ENCODE assay signal across 8 mouse cellular contexts in genomic region chr2:181521491-181521890, GRCm38 (mm10). TPM values are rescaled to one million over a fixed set of nuclear protein-coding genes. Genes with fewer than 3 reads are reported as not detected.
DNase-seq lines count a peak whose midpoint lies in the region; ATAC-seq and TF ChIP-seq lines count a peak whose summit lies in the region.

No protein-coding gene starts in this region.

- peaks cover 67% of the 10 kb centered on the region for H3K79me2 ChIP-seq in C2C12 (ENCODE audit: control insufficient read depth, insufficient read depth)

- WGBS in forebrain, postnatal 0 days: 59% methylated on average over 10 of the region's 10 CpGs
- WGBS in liver, embryonic 16.5 days (ENCODE audit: insufficient replicate concordance): 32% methylated on average over 10 of the region's 10 CpGs

- TF ChIP-seq CTCF in gastrocnemius, adult 2 months (IDR thresholded peaks at IDR 0.05): no peak
- no peak for TF ChIP-seq CTCF in C2C12 (IDR thresholded peaks at IDR 0.05; ENCODE audit: control insufficient read depth, insufficient read depth, insufficient read length)
- no peak for TF ChIP-seq CTCF in forebrain, postnatal 0 days (IDR thresholded peaks at IDR 0.05; ENCODE audit: low read depth)

- peak overlapping the region; percentile 100 for H3K4me3 ChIP-seq in gastrocnemius, adult 2 months
- peak overlapping the region; percentile 81 for H3K4me3 ChIP-seq in C2C12 (ENCODE audit: insufficient read depth, poor library complexity, severe bottlenecking)
- H3K4me3 ChIP-seq in forebrain, postnatal 0 days (ENCODE audit: low read depth, low read length): peak overlapping the region; percentile 95
- peak overlapping the region; percentile 95 for H3K4me3 ChIP-seq in liver, embryonic 16.5 days (ENCODE audit: low read depth, low read length)

- peak overlapping the region; percentile 95 for H3K9ac ChIP-seq in forebrain, postnatal 0 days
- H3K9ac ChIP-seq in liver, embryonic 16.5 days (ENCODE audit: low read depth, low read length): peak overlapping the region; percentile 96

- intact Hi-C loops in gastrocnemius, adult 2 months (cut with DNase I): no loop called here

- 0 out of 2 replicates have a peak, but pooled peaks cover 22% of the 10 kb centered on the region for H3K4me1 ChIP-seq in forebrain, postnatal 0 days (ENCODE audit: insufficient read depth)
- H3K4me1 ChIP-seq in liver, embryonic 16.5 days (ENCODE audit: control insufficient read depth, low read depth, low read length): peaks cover 31% of the 10 kb centered on the region

- peaks cover 41% of the 10 kb centered on the region for H3K36me3 ChIP-seq in C2C12 (ENCODE audit: control insufficient read depth, insufficient read depth)
- peaks cover 4% of the 10 kb centered on the region for H3K36me3 ChIP-seq in forebrain, postnatal 0 days (ENCODE audit: insufficient read depth)
- peaks cover 10% of the 10 kb centered on the region for H3K36me3 ChIP-seq in liver, embryonic 16.5 days (ENCODE audit: control insufficient read depth, insufficient read depth)

- H3K27ac ChIP-seq in gastrocnemius, adult 2 months: peak overlapping the region; percentile 99
- no peak overlapping the region for H3K27ac ChIP-seq in forebrain, postnatal 0 days (ENCODE audit: low read depth, low read length)
- no peak overlapping the region for H3K27ac ChIP-seq in liver, embryonic 16.5 days (ENCODE audit: low read length)

- no peak for DNase-seq in gastrocnemius, adult 2 months
- no peak for DNase-seq in gastrocnemius, postnatal 4 days (ENCODE audit: low spot score in 2 of 2)
- no peak for DNase-seq in forebrain, postnatal 0 days
- no peak for DNase-seq in cerebellum, adult 18-20 months
- no peak for DNase-seq in gastrocnemius, adult 8-10 months (ENCODE audit: low spot score in 2 of 2)
- no peak for DNase-seq in cerebellum, postnatal 14 days

- H3ac ChIP-seq in C2C12 (ENCODE audit: control insufficient read depth, insufficient read length, low read depth): peak overlapping the region; percentile 16

- ATAC-seq in forebrain, postnatal 0 days: no peak
- ATAC-seq in liver, embryonic 16.5 days (ENCODE audit: low read depth): no peak

- H3K4me2 ChIP-seq in forebrain, postnatal 0 days (ENCODE audit: low read depth): peak overlapping the region; percentile 58
- H3K4me2 ChIP-seq in liver, embryonic 16.5 days (ENCODE audit: low read depth, low read length): peak overlapping the region; percentile 85

- no peaks in the 10 kb centered on the region for H3K27me3 ChIP-seq in C2C12 (ENCODE audit: control insufficient read depth, insufficient read depth, insufficient read length)
- no peaks in the 10 kb centered on the region for H3K27me3 ChIP-seq in forebrain, postnatal 0 days (ENCODE audit: insufficient read depth, low read length)
- H3K27me3 ChIP-seq in liver, embryonic 16.5 days (ENCODE audit: control insufficient read depth, insufficient read depth, low read depth, low read length): no peaks in the 10 kb centered on the region

- H3K9me3 ChIP-seq in forebrain, postnatal 0 days (ENCODE audit: low read length): no peaks in the 10 kb centered on the region
- H3K9me3 ChIP-seq in liver, embryonic 16.5 days (replicated peaks; ENCODE audit: control insufficient read depth, low read length): no peaks in the 10 kb centered on the region

- H3K79me3 ChIP-seq in C2C12 (ENCODE audit: low read depth): peaks cover 57% of the 10 kb centered on the region

TF ChIP-seq in C2C12, 6 proteins besides CTCF, POLR2A, EP300 and RAD21:
- TF ChIP-seq FOSL1 (IDR thresholded peaks at IDR 0.05; ENCODE audit: insufficient read depth, low read length, poor library complexity, severe bottlenecking) (no peak), USF1 (IDR thresholded peaks at IDR 0.05; ENCODE audit: low read depth) (no peak), MYOG (IDR thresholded peaks at IDR 0.05; ENCODE audit: control insufficient read depth, extremely low read depth, insufficient read length) (no peak), MAX (IDR thresholded peaks at IDR 0.05) (no peak), MYOD1 (IDR thresholded peaks at IDR 0.05; ENCODE audit: control insufficient read depth, insufficient read length, low read depth) (no peak), CEBPB (IDR thresholded peaks at IDR 0.05; ENCODE audit: low read depth) (no peak)

RNA-seq across cellular contexts. Expression of gene Dnajc5, which starts 1.2 kb away (rescaled TPM):
- 10 to 100 TPM; 43.7 to 46.6 TPM for total RNA-seq in gastrocnemius, adult 2 months (2021)
- 10 to 100 TPM; 84.7 to 88.0 TPM for total RNA-seq in gastrocnemius, postnatal 4 days (2021)
- 34.3 TPM for polyA plus RNA-seq in C2C12 (2012; fragmentation: generic; extraction: Trizol)
- total RNA-seq in forebrain, postnatal 0 days (2014; rRNA removed): 252 and 369 TPM in 2 replicates
- 207 and 270 TPM in 2 replicates for polyA plus RNA-seq in forebrain, postnatal 0 days (2015; fragmentation: Nextera tagmentation; extraction: Ambion mirVana)
- 26.4 and 27.3 TPM in 2 replicates for polyA plus RNA-seq in liver, embryonic 16.5 days (2015; fragmentation: Nextera tagmentation; extraction: Ambion mirVana)
- total RNA-seq in gastrocnemius, adult 8-10 months (2022): 10 to 100 TPM; 43.4 to 50.3 (median 44.1) TPM

RNA-seq across cellular contexts. Expression of gene Tpd52l2, which starts 24.5 kb away (rescaled TPM):
- total RNA-seq in gastrocnemius, adult 2 months (2021): 10 to 100 TPM; 47.0 to 52.5 TPM
- 10 to 100 TPM; 86.8 to 93.0 TPM for total RNA-seq in gastrocnemius, postnatal 4 days (2021)
- polyA plus RNA-seq in C2C12 (2012; fragmentation: generic; extraction: Trizol): 79.2 TPM
- total RNA-seq in forebrain, postnatal 0 days (2014; rRNA removed): 91.7 and 120 TPM in 2 replicates
- 114 and 128 TPM in 2 replicates for polyA plus RNA-seq in forebrain, postnatal 0 days (2015; fragmentation: Nextera tagmentation; extraction: Ambion mirVana)
- 62.7 and 69.3 TPM in 2 replicates for polyA plus RNA-seq in liver, embryonic 16.5 days (2015; fragmentation: Nextera tagmentation; extraction: Ambion mirVana)
- 10 to 100 TPM; 43.7 to 49.1 (median 45.8) TPM for total RNA-seq in gastrocnemius, adult 8-10 months (2022)

RNA-seq across cellular contexts. Expression of gene Abhd16b, which starts 28.5 kb away (rescaled TPM):
- not detected for total RNA-seq in gastrocnemius, adult 2 months (2021)
- not detected for total RNA-seq in gastrocnemius, postnatal 4 days (2021)
- polyA plus RNA-seq in C2C12 (2012; fragmentation: generic; extraction: Trizol): not detected
- not detected in 2 replicates for total RNA-seq in forebrain, postnatal 0 days (2014; rRNA removed)
- not detected in 2 replicates for polyA plus RNA-seq in forebrain, postnatal 0 days (2015; fragmentation: Nextera tagmentation; extraction: Ambion mirVana)
- polyA plus RNA-seq in liver, embryonic 16.5 days (2015; fragmentation: Nextera tagmentation; extraction: Ambion mirVana): 0.09 TPM in 1 of 2 replicates, not detected in the other
- total RNA-seq in gastrocnemius, adult 8-10 months (2022): not detected
